Mouse (Mus musculus) embryonic facial prominence, embryonic 13.5 days (tissue): ENCODE data around the gene Tut7. TPM values are rescaled to one million over a fixed set of nuclear protein-coding genes. Genes with fewer than 3 reads are reported as not detected.
A peak's percentile ranks its signal among the peaks of the same experiment; 100 is the strongest.
"Not testable (repeated sequence)": the region's sequence is repeated elsewhere in the genome, so short reads cannot be mapped to it uniquely, and the experiment has no call there.

ENCODE experiments used
- ATAC-seq: fragments of 200-750 bp; cut with Nextera tagmentation; 2 replicates; pipeline ENCODE4 v1.8.0; 2017; ENCODE audit warnings: low read depth; ENCODE audit not compliant: insufficient number of reproducible peaks, insufficient read depth, low FRiP score, low TSS enrichment
- H3K27ac ChIP-seq: fragments of 300-500 bp; sonication (generic); 2 replicates; pipeline ENCODE4 v1.5.1; 2015; ENCODE audit warnings: moderate library complexity, mild to moderate bottlenecking, inconsistent platforms
- H3K27me3 ChIP-seq: fragments of 300-500 bp; sonication (generic); 2 replicates; pipeline ENCODE4 v1.6.1; 2015; ENCODE audit warnings: mild to moderate bottlenecking, inconsistent platforms
- H3K36me3 ChIP-seq: fragments of 300-500 bp; sonication (generic); 2 replicates; pipeline ENCODE4 v1.6.1; 2015; ENCODE audit warnings: mild to moderate bottlenecking, inconsistent platforms
- H3K4me1 ChIP-seq: fragments of 300-500 bp; sonication (generic); 2 replicates; pipeline ENCODE4 v1.6.1; 2015; ENCODE audit warnings: inconsistent platforms
- H3K4me2 ChIP-seq: fragments of 300-500 bp; sonication (generic); 2 replicates; pipeline ENCODE4 v1.6.1; 2015; ENCODE audit warnings: moderate library complexity, mild to moderate bottlenecking, inconsistent platforms
- H3K4me3 ChIP-seq: fragments of 300-500 bp; sonication (generic); 2 replicates; pipeline ENCODE4 v1.5.1; 2015; ENCODE audit warnings: mild to moderate bottlenecking, inconsistent platforms
- H3K9ac ChIP-seq: fragments of 300-500 bp; sonication (generic); 2 replicates; pipeline ENCODE4 v1.6.1; 2015; ENCODE audit warnings: mild to moderate bottlenecking, inconsistent platforms
- H3K9me3 ChIP-seq: fragments of 300-500 bp; sonication (generic); 2 replicates; pipeline ENCODE4 v1.6.1; 2016; ENCODE audit warnings: inconsistent platforms
- WGBS: fragments of 180-500 bp; shearing (Covaris S2); methylation state at CpG from one replicate; pipeline ENCODE4 v1.1.7; 2015; ENCODE audit warnings: mixed read lengths; 5-methylcytosine and 5-hydroxymethylcytosine counted together
- polyA plus RNA-seq: library from polyadenylated mRNA; unstranded; fragments of >200 nt; fragmentation: Nextera tagmentation; extraction: Ambion mirVana; gene quantifications from 2 replicates; pipeline ENCODE4 v1.2.1, GENCODE M21; 2015

Tut7 gene
- polyA plus RNA-seq, 1 experiment from 2014 or later, result 54.2 TPM

GRCm38 (mm10) chr13:59842226-59843210 lies 19.6 kb upstream of the Tut7 start:
- H3K4me2 ChIP-seq, result peak overlapping the region; percentile 31; the same call in 1 of the 2 replicates
- no peak overlapping the region for H3K9ac ChIP-seq
- no peak overlapping the region for H3K4me3 ChIP-seq
- WGBS, result 29% methylated on average over 16 of the region's 16 CpGs
- no peaks in the 10 kb centered on the region for H3K36me3 ChIP-seq
- no peak for ATAC-seq
- H3K27me3 ChIP-seq, result no peaks in the 10 kb centered on the region
- H3K27ac ChIP-seq, result 0 out of 2 replicates have a peak overlapping the region, but pooled peaks have one; percentile 7
- peaks cover 10% of the 10 kb centered on the region for H3K4me1 ChIP-seq
- no peaks in the 10 kb centered on the region for H3K9me3 ChIP-seq

GRCm38 (mm10) chr13:59841761-59842160 lies 18.8 kb upstream of the Tut7 start:
- not testable (repeated sequence) for H3K4me2 ChIP-seq, H3K4me1 ChIP-seq, H3K4me3 ChIP-seq, H3K9ac ChIP-seq, H3K9me3 ChIP-seq, ATAC-seq, H3K27me3 ChIP-seq, H3K27ac ChIP-seq, H3K36me3 ChIP-seq
- WGBS, result 93% methylated on average over 13 of the region's 14 CpGs

GRCm38 (mm10) chr13:59840429-59841169 lies 17.7 kb upstream of the Tut7 start:
- H3K9ac ChIP-seq, result no peak overlapping the region
- H3K9me3 ChIP-seq, result no peaks in the 10 kb centered on the region
- H3K27me3 ChIP-seq, result no peaks in the 10 kb centered on the region
- ATAC-seq, result no peak
- 74% methylated on average over 11 of the region's 11 CpGs for WGBS
- H3K4me3 ChIP-seq, result no peak overlapping the region
- no peak overlapping the region for H3K27ac ChIP-seq
- no peaks in the 10 kb centered on the region for H3K36me3 ChIP-seq
- H3K4me2 ChIP-seq, result no peak overlapping the region
- peaks cover 10% of the 10 kb centered on the region for H3K4me1 ChIP-seq

- 79% methylated on average over 9 of the region's 9 CpGs for WGBS
- no peak overlapping the region for H3K4me2 ChIP-seq
- no peaks in the 10 kb centered on the region for H3K36me3 ChIP-seq
- peaks cover 17% of the 10 kb centered on the region for H3K4me1 ChIP-seq
- ATAC-seq, result no peak
- no peak overlapping the region for H3K4me3 ChIP-seq
- no peak overlapping the region for H3K9ac ChIP-seq
- no peaks in the 10 kb centered on the region for H3K9me3 ChIP-seq
- no peak overlapping the region for H3K27ac ChIP-seq
- H3K27me3 ChIP-seq, result no peaks in the 10 kb centered on the region
Measured at GRCm38 (mm10) chr13:59839356-59839755, 16.4 kb upstream of the Tut7 start.

GRCm38 (mm10) chr13:59838464-59838863 lies 15.5 kb upstream of the Tut7 start:
- ATAC-seq, result no peak
- 85% methylated on average over 3 of the region's 3 CpGs for WGBS
- Histone ChIP-seq H3K4me1 (peaks cover 17% of the 10 kb centered on the region), H3K27me3 (no peaks in the 10 kb centered on the region), H3K4me2 (no peak overlapping the region), H3K9ac (no peak overlapping the region), H3K9me3 (no peaks in the 10 kb centered on the region), H3K4me3 (no peak overlapping the region), H3K27ac (no peak overlapping the region), H3K36me3 (no peaks in the 10 kb centered on the region)

- H3K4me2 ChIP-seq, result no peak overlapping the region
- H3K27ac ChIP-seq, result no peak overlapping the region
- H3K4me3 ChIP-seq, result no peak overlapping the region
- H3K4me1 ChIP-seq, result peaks cover 7% of the 10 kb centered on the region
- no peaks in the 10 kb centered on the region for H3K36me3 ChIP-seq
- WGBS, result 68% methylated on average over 3 of the region's 3 CpGs
- no peaks in the 10 kb centered on the region for H3K27me3 ChIP-seq
- no peak overlapping the region for H3K9ac ChIP-seq
- no peak for ATAC-seq
- H3K9me3 ChIP-seq, result no peaks in the 10 kb centered on the region
Measured at GRCm38 (mm10) chr13:59836811-59837210, 13.9 kb upstream of the Tut7 start.

- no peaks in the 10 kb centered on the region for H3K27me3 ChIP-seq
- H3K36me3 ChIP-seq, result no peaks in the 10 kb centered on the region
- no peak overlapping the region for H3K9ac ChIP-seq
- H3K4me2 ChIP-seq, result no peak overlapping the region
- no peak for ATAC-seq
- 0 out of 2 replicates have a peak overlapping the region, but pooled peaks have one; percentile 5 for H3K27ac ChIP-seq
- H3K9me3 ChIP-seq, result no peaks in the 10 kb centered on the region
- 81% methylated on average over 14 of the region's 14 CpGs for WGBS
- peaks cover 7% of the 10 kb centered on the region for H3K4me1 ChIP-seq
- H3K4me3 ChIP-seq, result no peak overlapping the region
Measured at GRCm38 (mm10) chr13:59836101-59836798, 13.3 kb upstream of the Tut7 start.

- ATAC-seq, result no peak
- Histone ChIP-seq H3K27ac (peak overlapping the region; percentile 28), H3K4me1 (peaks cover 7% of the 10 kb centered on the region)
Measured at GRCm38 (mm10) chr13:59834786-59835452, 12.0 kb upstream of the Tut7 start.

GRCm38 (mm10) chr13:59832871-59833270 lies 9.9 kb upstream of the Tut7 start:
- H3K27ac ChIP-seq, result no peak overlapping the region
- no peaks in the 10 kb centered on the region for H3K9me3 ChIP-seq
- H3K4me2 ChIP-seq, result no peak overlapping the region
- WGBS, result 82% methylated on average over 7 of the region's 7 CpGs
- H3K36me3 ChIP-seq, result no peaks in the 10 kb centered on the region
- no peak overlapping the region for H3K4me3 ChIP-seq
- no peak overlapping the region for H3K9ac ChIP-seq
- ATAC-seq, result no peak
- H3K27me3 ChIP-seq, result no peaks in the 10 kb centered on the region
- peaks cover 7% of the 10 kb centered on the region for H3K4me1 ChIP-seq

More at GRCm38 (mm10) chr13:59834786-59835452, 12.0 kb upstream of the Tut7 start:
- Histone ChIP-seq H3K9ac (no peak overlapping the region), H3K4me3 (no peak overlapping the region), H3K9me3 (no peaks in the 10 kb centered on the region), H3K27me3 (no peaks in the 10 kb centered on the region), H3K4me2 (no peak overlapping the region), H3K36me3 (no peaks in the 10 kb centered on the region)
- WGBS, result 44% methylated on average over 4 of the region's 4 CpGs

GRCm38 (mm10) chr13:59832454-59832853 lies 9.5 kb upstream of the Tut7 start:
- no peak overlapping the region for H3K4me3 ChIP-seq
- H3K27ac ChIP-seq, result no peak overlapping the region
- no peaks in the 10 kb centered on the region for H3K27me3 ChIP-seq
- peaks cover 7% of the 10 kb centered on the region for H3K4me1 ChIP-seq
- no peak overlapping the region for H3K4me2 ChIP-seq
- no peak overlapping the region for H3K9ac ChIP-seq
- ATAC-seq, result no peak
- 67% methylated on average over 7 of the region's 7 CpGs for WGBS
- no peaks in the 10 kb centered on the region for H3K36me3 ChIP-seq
- no peaks in the 10 kb centered on the region for H3K9me3 ChIP-seq

GRCm38 (mm10) chr13:59825966-59826365 lies 3.0 kb upstream of the Tut7 start:
- no peaks in the 10 kb centered on the region for H3K27me3 ChIP-seq

More at GRCm38 (mm10) chr13:59825966-59826365, 3.0 kb upstream of the Tut7 start:
- H3K4me3 ChIP-seq, result no peak overlapping the region
- peaks cover 10% of the 10 kb centered on the region for H3K4me1 ChIP-seq
- H3K9me3 ChIP-seq, result no peaks in the 10 kb centered on the region
- no peak overlapping the region for H3K9ac ChIP-seq
- ATAC-seq, result no peak
- no peak overlapping the region for H3K4me2 ChIP-seq
- peaks cover 6% of the 10 kb centered on the region; the same call in 1 of the 2 replicates for H3K36me3 ChIP-seq
- H3K27ac ChIP-seq, result no peak overlapping the region
